Mouse (Mus musculus) gastrocnemius, adult 8-10 months (tissue): ENCODE measurements around the gene Fastk. TPM values are rescaled to one million over a fixed set of nuclear protein-coding genes. Genes with fewer than 3 reads are reported as not detected.
"Not testable (repeated sequence)": the region's sequence is repeated elsewhere in the genome, so short reads cannot be mapped to it uniquely, and the experiment has no call there.

Experiments used
- DNase-seq, 2 experiments: peaks; one replicate each; pipeline ENCODE4 v3.0.0; 2022; ENCODE audit warnings: low spot score in 2 of 2
- total RNA-seq, 4 experiments: library from RNA; stranded (reverse); gene quantifications; 2 replicates each; pipeline ENCODE4 v1.2.4; 2022

Gene Fastk
- total RNA-seq, 4 experiments from 2014 or later, result 188 to 243 (median 221) TPM

- peak in 1 of 2 experiments; percentile 56 for DNase-seq
These were observed 20.9 kb downstream of the Fastk start for GRCm38 (mm10) chr5:24424004-24424781.

- peak; percentile 97 to 98 for DNase-seq
These were observed 21.7 kb downstream of the Fastk start, which contains the start of the genes Cdk5 and Slc4a2 for GRCm38 (mm10) chr5:24423129-24424003. Gene Cdk5 (minus strand): TSS chr5:24423530. Gene Slc4a2 (plus strand): TSS chr5:24423837.

- no peak for DNase-seq
These were observed 24.7 kb downstream of the Fastk start for GRCm38 (mm10) chr5:24420381-24420780.

- DNase-seq, result no peak
These were observed 27.5 kb downstream of the Fastk start for GRCm38 (mm10) chr5:24417587-24417986.

- DNase-seq, result peak; percentile 45
These were observed 28.8 kb downstream of the Fastk start for GRCm38 (mm10) chr5:24416222-24416736.

GRCm38 (mm10) chr5:24413938-24414337 lies 31.1 kb downstream of the Fastk start:
- no peak for DNase-seq

- DNase-seq, result no peak
These were observed 31.9 kb downstream of the Fastk start, which contains the start of gene Asic3 for GRCm38 (mm10) chr5:24413042-24413693. Gene Asic3 (plus strand): TSS chr5:24413392.

GRCm38 (mm10) chr5:24412063-24412462 lies 33.0 kb downstream of the Fastk start:
- no peak for DNase-seq

GRCm38 (mm10) chr5:24409466-24409865 lies 35.6 kb downstream of the Fastk start:
- DNase-seq, result no peak

GRCm38 (mm10) chr5:24408651-24409050 lies 36.4 kb downstream of the Fastk start:
- no peak for DNase-seq

- DNase-seq, result no peak
These were observed 39.7 kb downstream of the Fastk start for GRCm38 (mm10) chr5:24405389-24405876.

- no peak for DNase-seq
These were observed 40.3 kb downstream of the Fastk start for GRCm38 (mm10) chr5:24404594-24405360.

- DNase-seq, result no peak
These were observed 43.1 kb downstream of the Fastk start for GRCm38 (mm10) chr5:24401969-24402368.

- DNase-seq, result no peak
These were observed 44.0 kb downstream of the Fastk start for GRCm38 (mm10) chr5:24400911-24401605.

GRCm38 (mm10) chr5:24400362-24400761 lies 44.7 kb downstream of the Fastk start:
- DNase-seq, result no peak

- DNase-seq, result no peak
These were observed 45.4 kb downstream of the Fastk start for GRCm38 (mm10) chr5:24399686-24400085.

GRCm38 (mm10) chr5:24396254-24396653 lies 48.8 kb downstream of the Fastk start:
- DNase-seq, result not testable (repeated sequence)

GRCm38 (mm10) chr5:24394165-24394894 lies 50.8 kb downstream of the Fastk start:
- peak; percentile 90 to 94 for DNase-seq

GRCm38 (mm10) chr5:24393392-24393997 lies 51.6 kb downstream of the Fastk start, which contains the start of gene Abcb8:
Gene Abcb8 (plus strand): TSS chr5:24393663.
- DNase-seq, result peak; percentile 61 to 62
